In genomic region chr2:14943691-14944357, GRCm38 (mm10) we compare ENCODE assay signal across 30 mouse cellular contexts.
A peak's percentile ranks its signal among the peaks of the same experiment; 100 is the strongest.
DNase-seq lines count a peak whose midpoint lies in the region; ATAC-seq and TF ChIP-seq lines count a peak whose summit lies in the region.
"Had no signal": no experiment of that assay in that cellular context is flagged by ENCODE, and none has a peak within 500 bp of the region (broad histone marks: within the 10 kb centered on the region; RNA-seq: fewer than 3 reads in every experiment).

No protein-coding gene starts in this region.

- intact Hi-C loops in heart, postnatal 36 days (cut with DNase I), result no loop called here

- H3K27me3 ChIP-seq in liver, postnatal 0 days (ENCODE audit: insufficient read depth, low read length), result no peaks in the 10 kb centered on the region
- no peaks in the 10 kb centered on the region for H3K27me3 ChIP-seq in liver, embryonic 11.5 days (replicated peaks; ENCODE audit: control insufficient read depth, insufficient read depth, low read length)
- no peaks in the 10 kb centered on the region for H3K27me3 ChIP-seq in splenic B cell, adult 2 months (ENCODE audit: control insufficient read depth, insufficient read depth, low read length, poor library complexity, severe bottlenecking)
- H3K27me3 ChIP-seq: hindbrain, embryonic 12.5 days; liver, embryonic 15.5 days; megakaryocyte, embryonic 14.5 days; midbrain, embryonic 12.5 days; neural tube, embryonic 12.5 days; stomach, embryonic 15.5 days had no signal

- H3K9me3 ChIP-seq in liver, postnatal 0 days (ENCODE audit: low read length), result no peaks in the 10 kb centered on the region
- H3K9me3 ChIP-seq in liver, embryonic 11.5 days (ENCODE audit: control insufficient read depth, low read length), result no peaks in the 10 kb centered on the region
- H3K9me3 ChIP-seq: hindbrain, embryonic 12.5 days; liver, embryonic 15.5 days; megakaryocyte, embryonic 14.5 days; midbrain, embryonic 12.5 days; neural tube, embryonic 12.5 days; stomach, embryonic 15.5 days had no signal

- H3K4me3 ChIP-seq in liver, postnatal 0 days (ENCODE audit: low read depth, low read length), result no peak overlapping the region
- no peak overlapping the region for H3K4me3 ChIP-seq in liver, embryonic 11.5 days (ENCODE audit: low read depth, low read length)
- H3K4me3 ChIP-seq: gastrocnemius, adult 2 months; hindbrain, embryonic 12.5 days; liver, embryonic 15.5 days; megakaryocyte, embryonic 14.5 days; midbrain, embryonic 12.5 days; myocyte; neural tube, embryonic 12.5 days; stomach, embryonic 15.5 days had no signal

- TF ChIP-seq CTCF in liver, postnatal 0 days (IDR thresholded peaks at IDR 0.05; ENCODE audit: low read depth), result no peak

- H3K4me1 ChIP-seq in liver, postnatal 0 days (ENCODE audit: insufficient read depth), result no peaks in the 10 kb centered on the region
- H3K4me1 ChIP-seq in liver, embryonic 11.5 days (replicated peaks; ENCODE audit: control insufficient read depth, insufficient read depth, low read length), result no peaks in the 10 kb centered on the region
- H3K4me1 ChIP-seq: hindbrain, embryonic 12.5 days; liver, embryonic 15.5 days; midbrain, embryonic 12.5 days; neural tube, embryonic 12.5 days; stomach, embryonic 15.5 days had no signal

- DNase-seq in liver, postnatal 0 days, result no peak
- DNase-seq in liver, embryonic 11.5 days (ENCODE audit: low spot score), result no peak
- DNase-seq in spleen, postnatal 36 days (ENCODE audit: low spot score in 2 of 2), result peak; percentile 10 to 17
- DNase-seq in spleen, adult 18-20 months, result no peak
- DNase-seq in lung, postnatal 36 days, result peak; percentile 21
- DNase-seq in splenic B cell, adult 2 months (ENCODE audit: low read depth, low spot score), result peak; percentile 66
- DNase-seq in thymus, postnatal 10 days (ENCODE audit: low spot score in 2 of 2), result no peak
- no peak for DNase-seq in heart, postnatal 36 days
- DNase-seq: adrenal gland, adult 8-10 months; cerebellum, adult 8-10 months; cerebellum, postnatal 25 days; gastrocnemius, adult 2 months; gastrocnemius, postnatal 36 days; heart, postnatal 14 days; kidney, adult 8-10 months; layer of hippocampus, postnatal 36 days; liver; right cerebral cortex, postnatal 4 days; thymus, postnatal 14 days had no signal

- WGBS in liver, postnatal 0 days (ENCODE audit: insufficient replicate concordance), result 37% methylated on average over 3 of the region's 3 CpGs
- WGBS in liver, embryonic 11.5 days, result 61% methylated on average over 3 of the region's 3 CpGs

- H3K9ac ChIP-seq in liver, postnatal 0 days (replicated peaks), result no peak overlapping the region
- H3K9ac ChIP-seq in liver, embryonic 11.5 days (ENCODE audit: low read depth, low read length), result no peak overlapping the region
- H3K9ac ChIP-seq: hindbrain, embryonic 12.5 days; liver, embryonic 15.5 days; midbrain, embryonic 12.5 days; neural tube, embryonic 12.5 days; stomach, embryonic 15.5 days had no signal

- no peak for TF ChIP-seq EP300 in liver, postnatal 0 days (IDR thresholded peaks at IDR 0.05; ENCODE audit: low read depth)

- H3K36me3 ChIP-seq in liver, postnatal 0 days (replicated peaks; ENCODE audit: insufficient read depth, low read length), result no peaks in the 10 kb centered on the region
- no peaks in the 10 kb centered on the region for H3K36me3 ChIP-seq in liver, embryonic 11.5 days (ENCODE audit: control insufficient read depth, insufficient read depth, low read length)
- H3K36me3 ChIP-seq in splenic B cell, adult 2 months (ENCODE audit: control insufficient read depth, insufficient read depth, low read length, poor library complexity, severe bottlenecking), result no peaks in the 10 kb centered on the region
- H3K36me3 ChIP-seq: hindbrain, embryonic 12.5 days; liver, embryonic 15.5 days; midbrain, embryonic 12.5 days; neural tube, embryonic 12.5 days; stomach, embryonic 15.5 days had no signal

- H3K4me2 ChIP-seq in liver, postnatal 0 days (ENCODE audit: low read depth, low read length), result no peak overlapping the region
- no peak overlapping the region for H3K4me2 ChIP-seq in liver, embryonic 11.5 days
- H3K4me2 ChIP-seq: hindbrain, embryonic 12.5 days; liver, embryonic 15.5 days; midbrain, embryonic 12.5 days; neural tube, embryonic 12.5 days; stomach, embryonic 15.5 days had no signal

- H3K27ac ChIP-seq in liver, postnatal 0 days (ENCODE audit: low read depth), result no peak overlapping the region
- no peak overlapping the region for H3K27ac ChIP-seq in liver, embryonic 11.5 days (ENCODE audit: low read depth, low read length)
- H3K27ac ChIP-seq: gastrocnemius, adult 2 months; hindbrain, embryonic 12.5 days; kidney, postnatal 0 days; liver, embryonic 15.5 days; midbrain, embryonic 12.5 days; neural tube, embryonic 12.5 days; stomach, embryonic 15.5 days had no signal

- peak; percentile 56 for ATAC-seq in liver, postnatal 0 days
- ATAC-seq in liver, embryonic 11.5 days (replicated peaks; ENCODE audit: low FRiP score), result no peak
- ATAC-seq: activated CD4-positive, CD25-positive, alpha-beta regulatory T cell, adult 4 months; forebrain, embryonic 14.5 days; intestine, embryonic 16.5 days had no signal

Comparison
In these comparisons a context has a peak if more than half of its experiments do, and no peak if none do; other contexts are left out.
1. DNase-seq: peak in spleen, postnatal 36 days (2 of 2), lung, postnatal 36 days (single experiment) and splenic B cell, adult 2 months (single experiment); none in liver, postnatal 0 days (single experiment), liver, embryonic 11.5 days (single experiment), spleen, adult 18-20 months (0 of 2), thymus, postnatal 10 days (0 of 2) and heart, postnatal 36 days (0 of 2).